Mouse (Mus musculus): ENCODE measurements around the gene Col24a1. TPM values are rescaled to one million over a fixed set of nuclear protein-coding genes. Genes with fewer than 3 reads are reported as not detected.

Col24a1 gene
- polyA plus RNA-seq, 1 experiment from 2014 or later = 2.3 TPM

GRCm38 (mm10) chr3:145595354-145595753 lies 303.1 kb downstream of the Col24a1 start:
- Histone ChIP-seq H3K9ac (ENCODE audit: low read depth, low read length) (no peak overlapping the region), H3K27me3 (ENCODE audit: insufficient read depth, low read length) (no peaks in the 10 kb centered on the region), H3K36me3 (ENCODE audit: insufficient read depth, low read length) (peaks cover 26% of the 10 kb centered on the region), H3K4me1 (replicated peaks; ENCODE audit: insufficient read depth, low read length) (no peaks in the 10 kb centered on the region), H3K4me2 (ENCODE audit: low read length) (no peak overlapping the region), H3K4me3 (replicated peaks; ENCODE audit: low read depth, low read length) (no peak overlapping the region), H3K9me3 (replicated peaks; ENCODE audit: low read length) (no peaks in the 10 kb centered on the region), H3K27ac (no peak overlapping the region)
- 76% methylated on average over 6 of the region's 6 CpGs for WGBS
- DNase-seq (ENCODE audit: low spot score) (no peak), ATAC-seq (replicated peaks; ENCODE audit: low FRiP score, low read depth) (no peak)
- no peak for TF ChIP-seq CTCF (IDR thresholded peaks at IDR 0.05; ENCODE audit: low read depth)

- H3K27ac ChIP-seq = no peak overlapping the region
- no peak for DNase-seq (ENCODE audit: low spot score)
- no peaks in the 10 kb centered on the region for H3K4me1 ChIP-seq (replicated peaks; ENCODE audit: insufficient read depth, low read length)
- H3K4me2 ChIP-seq (ENCODE audit: low read length) = no peak overlapping the region
- no peaks in the 10 kb centered on the region for H3K27me3 ChIP-seq (ENCODE audit: insufficient read depth, low read length)
- peak; percentile 14; the same call in 1 of the 2 replicates for TF ChIP-seq CTCF (IDR thresholded peaks at IDR 0.05; ENCODE audit: low read depth)
- peaks cover 25% of the 10 kb centered on the region for H3K36me3 ChIP-seq (ENCODE audit: insufficient read depth, low read length)
- H3K4me3 ChIP-seq (replicated peaks; ENCODE audit: low read depth, low read length) = no peak overlapping the region
- no peaks in the 10 kb centered on the region for H3K9me3 ChIP-seq (replicated peaks; ENCODE audit: low read length)
- 96% methylated on average over 7 of the region's 7 CpGs for WGBS
- no peak overlapping the region for H3K9ac ChIP-seq (ENCODE audit: low read depth, low read length)
- ATAC-seq (replicated peaks; ENCODE audit: low FRiP score, low read depth) = no peak
Measured at GRCm38 (mm10) chr3:145599059-145599458, 306.8 kb downstream of the Col24a1 start.

- DNase-seq (ENCODE audit: low spot score) (no peak), ATAC-seq (replicated peaks; ENCODE audit: low FRiP score, low read depth) (no peak)
- peaks cover 25% of the 10 kb centered on the region for H3K36me3 ChIP-seq (ENCODE audit: insufficient read depth, low read length)
Measured at GRCm38 (mm10) chr3:145600801-145601200, 308.5 kb downstream of the Col24a1 start.

GRCm38 (mm10) chr3:145601345-145601744 lies 309.1 kb downstream of the Col24a1 start:
- H3K9ac ChIP-seq (ENCODE audit: low read depth, low read length) = no peak overlapping the region
- no peak overlapping the region for H3K27ac ChIP-seq
- 37% methylated on average over 6 of the region's 6 CpGs for WGBS
- TF ChIP-seq CTCF (IDR thresholded peaks at IDR 0.05; ENCODE audit: low read depth) = no peak
- H3K4me1 ChIP-seq (replicated peaks; ENCODE audit: insufficient read depth, low read length) = no peaks in the 10 kb centered on the region
- DNase-seq (ENCODE audit: low spot score) = no peak
- H3K9me3 ChIP-seq (replicated peaks; ENCODE audit: low read length) = no peaks in the 10 kb centered on the region
- H3K36me3 ChIP-seq (ENCODE audit: insufficient read depth, low read length) = peaks cover 25% of the 10 kb centered on the region
- no peak for ATAC-seq (replicated peaks; ENCODE audit: low FRiP score, low read depth)
- H3K4me3 ChIP-seq (replicated peaks; ENCODE audit: low read depth, low read length) = no peak overlapping the region
- no peaks in the 10 kb centered on the region for H3K27me3 ChIP-seq (ENCODE audit: insufficient read depth, low read length)
- H3K4me2 ChIP-seq (ENCODE audit: low read length) = no peak overlapping the region

More at GRCm38 (mm10) chr3:145600801-145601200, 308.5 kb downstream of the Col24a1 start:
- Histone ChIP-seq H3K4me3 (replicated peaks; ENCODE audit: low read depth, low read length) (no peak overlapping the region), H3K9me3 (replicated peaks; ENCODE audit: low read length) (no peaks in the 10 kb centered on the region), H3K4me2 (ENCODE audit: low read length) (no peak overlapping the region), H3K4me1 (replicated peaks; ENCODE audit: insufficient read depth, low read length) (no peaks in the 10 kb centered on the region), H3K27me3 (ENCODE audit: insufficient read depth, low read length) (no peaks in the 10 kb centered on the region), H3K9ac (ENCODE audit: low read depth, low read length) (no peak overlapping the region), H3K27ac (no peak overlapping the region)
- WGBS = 79% methylated on average over 6 of the region's 6 CpGs
- no peak for TF ChIP-seq CTCF (IDR thresholded peaks at IDR 0.05; ENCODE audit: low read depth)

Other genes with a start within 250 kb of the Col24a1 start
- gene Clca2, start 193.0 kb upstream of the Col24a1 start, polyA plus RNA-seq (2015; fragmentation: Nextera tagmentation; extraction: Ambion mirVana) = 0.22 and 0.70 TPM in 2 replicates
- 15.3 and 15.6 TPM in 2 replicates for gene Odf2l, start 173.9 kb upstream of the Col24a1 start, polyA plus RNA-seq (2015; fragmentation: Nextera tagmentation; extraction: Ambion mirVana)

Data from kidney, postnatal 0 days (tissue).